Mouse (Mus musculus) testis, adult 2 months (tissue): ENCODE measurements around the gene Abhd16a.

Experiments used
- CTCF ChIP-seq: fragments of 200-500 bp; IDR thresholded peaks from 2 replicates; pipeline ENCODE4 v1.5.1; 2012; ENCODE audit warnings: low read depth, mild to moderate bottlenecking, inconsistent platforms, low read length, moderate library complexity; ENCODE audit not compliant: control insufficient read depth, insufficient read depth, insufficient replicate concordance
- POLR2A ChIP-seq: fragments of 200-500 bp; IDR thresholded peaks from 2 replicates; pipeline ENCODE4 v1.6.1; 2012; ENCODE audit warnings: low read depth, mild to moderate bottlenecking, inconsistent platforms, low read length, moderate library complexity; ENCODE audit not compliant: control insufficient read depth

DNA sequence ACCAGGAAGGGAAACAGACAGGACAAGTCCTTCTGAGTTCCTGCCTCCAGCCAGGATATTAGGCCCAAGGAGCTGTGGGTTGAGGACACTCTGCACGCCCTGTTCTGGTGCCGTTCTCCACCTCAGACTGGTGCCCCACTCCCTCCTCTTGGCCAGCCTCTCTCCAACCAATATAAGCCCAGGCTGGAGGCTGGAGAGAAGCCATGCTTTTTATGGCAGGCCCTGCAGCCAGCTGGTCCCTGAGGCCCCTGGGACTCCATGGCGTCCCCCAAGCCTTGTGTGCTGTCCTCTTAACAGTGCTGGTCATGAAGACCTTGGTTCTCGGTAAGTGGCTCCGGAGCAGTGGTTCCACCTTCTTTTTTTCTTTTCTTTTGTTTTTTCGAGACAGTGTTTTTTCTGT is 19.0 kb downstream of the Abhd16a start, which contains the start of gene Ly6g5c:
- no peak for TF ChIP-seq CTCF
- no peak for TF ChIP-seq POLR2A
